In the genomic region with DNA sequence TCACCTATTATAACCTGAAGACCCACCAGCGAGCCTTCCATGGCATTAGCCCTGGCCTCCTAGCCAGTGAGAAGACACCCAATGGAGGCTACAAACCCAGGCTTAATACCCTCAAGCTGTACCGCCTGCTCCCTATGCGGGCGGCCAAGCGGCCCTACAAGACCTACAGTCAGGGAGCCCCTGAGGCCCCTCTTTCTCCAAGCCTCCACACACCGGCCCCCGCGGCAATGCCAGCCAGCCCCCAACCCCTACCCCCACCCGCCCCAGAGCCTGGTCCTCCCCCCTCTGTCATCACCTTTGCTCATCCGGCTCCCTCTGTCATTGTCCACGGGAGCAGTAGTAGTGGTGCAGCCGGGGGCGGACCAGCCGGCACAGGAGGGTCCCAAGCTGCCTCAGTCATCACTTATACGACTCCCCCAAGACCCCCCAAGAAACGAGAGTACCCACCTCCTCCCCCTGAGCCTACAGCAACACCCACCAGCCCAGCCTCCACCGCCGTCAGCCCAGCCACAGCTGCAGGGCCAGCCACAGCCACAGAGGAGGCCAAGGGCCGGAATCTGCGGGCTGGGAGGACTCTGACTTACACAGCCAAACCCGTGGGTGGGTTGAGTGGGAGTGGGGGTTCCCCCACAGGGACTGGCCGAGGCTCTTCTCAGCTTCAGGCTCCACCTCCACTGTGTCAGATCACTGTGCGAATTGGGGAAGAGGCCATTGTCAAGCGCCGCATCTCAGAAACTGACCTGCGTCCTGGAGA, we compare ENCODE assay signal across 22 mouse cellular contexts. TPM values are rescaled to one million over a fixed set of nuclear protein-coding genes. Genes with fewer than 3 reads are reported as not detected.
DNase-seq lines count a peak whose midpoint lies in the region; ATAC-seq and TF ChIP-seq lines count a peak whose summit lies in the region.
"Had no signal": no experiment of that assay in that cellular context is flagged by ENCODE, and none has a peak within 500 bp of the region (broad histone marks: within the 10 kb centered on the region; RNA-seq: fewer than 3 reads in every experiment).

No protein-coding gene starts in this region.

- DNase-seq in intestine, embryonic 14.5 days (ENCODE audit: low spot score), result peak; percentile 38
- DNase-seq in lung, postnatal 0 days (ENCODE audit: low spot score), result no peak
- DNase-seq in lung, postnatal 14 days, result no peak
- DNase-seq in adrenal gland, adult 2 months, result no peak
- DNase-seq: adrenal gland, postnatal 14 days; cerebellum, adult 8-10 months; embryo, embryonic 11 days; gastrocnemius, postnatal 14 days; kidney, adult 8-10 months; right cerebral cortex, postnatal 4 days; thymus, postnatal 25 days had no signal

- no peak overlapping the region for H3K9ac ChIP-seq in intestine, embryonic 14.5 days (ENCODE audit: low read length)
- H3K9ac ChIP-seq in intestine, postnatal 0 days (ENCODE audit: low read depth, low read length), result no peak overlapping the region
- H3K9ac ChIP-seq in lung, postnatal 0 days (replicated peaks; ENCODE audit: low read depth), result no peak overlapping the region
- no peak overlapping the region for H3K9ac ChIP-seq in embryonic facial prominence, embryonic 13.5 days
- H3K9ac ChIP-seq: hindbrain, embryonic 14.5 days; liver, embryonic 14.5 days; neural tube, embryonic 13.5 days had no signal

- no peak overlapping the region for H3K4me2 ChIP-seq in intestine, embryonic 14.5 days (ENCODE audit: low read length)
- no peak overlapping the region for H3K4me2 ChIP-seq in intestine, postnatal 0 days (replicated peaks; ENCODE audit: low read depth)
- no peak overlapping the region for H3K4me2 ChIP-seq in lung, postnatal 0 days (replicated peaks; ENCODE audit: low read depth, low read length)
- 0 out of 2 replicates have a peak overlapping the region, but pooled peaks have one; percentile 9 for H3K4me2 ChIP-seq in embryonic facial prominence, embryonic 13.5 days
- H3K4me2 ChIP-seq: heart, embryonic 11.5 days; hindbrain, embryonic 14.5 days; neural tube, embryonic 13.5 days had no signal

- 65% methylated on average over 26 of the region's 26 CpGs for WGBS in intestine, embryonic 14.5 days
- WGBS in intestine, postnatal 0 days, result 75% methylated on average over 26 of the region's 26 CpGs
- 68% methylated on average over 26 of the region's 26 CpGs for WGBS in lung, postnatal 0 days
- 67% methylated on average over 26 of the region's 26 CpGs for WGBS in embryonic facial prominence, embryonic 13.5 days

- no peak for ATAC-seq in intestine, embryonic 14.5 days (replicated peaks; ENCODE audit: low FRiP score, low TSS enrichment, low read depth)
- no peak for ATAC-seq in intestine, postnatal 0 days
- ATAC-seq in lung, postnatal 0 days, result peak; percentile 22; the same call in 1 of the 2 replicates
- 0 out of 2 replicates have a peak, but pooled peaks have one; percentile 33 for ATAC-seq in embryonic facial prominence, embryonic 13.5 days (ENCODE audit: insufficient number of reproducible peaks, insufficient read depth, low FRiP score, low TSS enrichment, low read depth)
- peak; percentile 40 for ATAC-seq in megakaryocyte, adult 5-6 weeks (ENCODE audit: poor library complexity, severe bottlenecking)
- ATAC-seq: CD4-positive, CD25-positive, alpha-beta regulatory T cell, adult 4 months; midbrain, embryonic 16.5 days had no signal

- no peaks in the 10 kb centered on the region for H3K27me3 ChIP-seq in intestine, embryonic 14.5 days (replicated peaks; ENCODE audit: control insufficient read depth, insufficient read depth, low read length)
- H3K27me3 ChIP-seq in intestine, postnatal 0 days (replicated peaks; ENCODE audit: control insufficient read depth, insufficient read depth, low read length), result no peaks in the 10 kb centered on the region
- no peaks in the 10 kb centered on the region for H3K27me3 ChIP-seq in lung, postnatal 0 days (replicated peaks; ENCODE audit: insufficient read depth, low read length)
- peaks cover 23% of the 10 kb centered on the region; the same call in 1 of the 2 replicates for H3K27me3 ChIP-seq in embryonic facial prominence, embryonic 13.5 days

- H3K36me3 ChIP-seq in intestine, embryonic 14.5 days (ENCODE audit: control insufficient read depth, insufficient read depth, low read length), result no peaks in the 10 kb centered on the region; the same call in 1 of the 2 replicates
- peaks cover 17% of the 10 kb centered on the region; the same call in 1 of the 2 replicates for H3K36me3 ChIP-seq in intestine, postnatal 0 days (ENCODE audit: control insufficient read depth, insufficient read depth)
- H3K36me3 ChIP-seq in lung, postnatal 0 days (ENCODE audit: insufficient read depth, low read length), result no peaks in the 10 kb centered on the region
- peaks cover 42% of the 10 kb centered on the region for H3K36me3 ChIP-seq in embryonic facial prominence, embryonic 13.5 days

- H3K4me1 ChIP-seq in intestine, embryonic 14.5 days (replicated peaks; ENCODE audit: control insufficient read depth, insufficient read depth, low read length), result no peaks in the 10 kb centered on the region
- no peaks in the 10 kb centered on the region for H3K4me1 ChIP-seq in intestine, postnatal 0 days (replicated peaks; ENCODE audit: control insufficient read depth, insufficient read depth, low read length)
- H3K4me1 ChIP-seq in lung, postnatal 0 days (ENCODE audit: insufficient read depth, low read depth, low read length), result no peaks in the 10 kb centered on the region
- H3K4me1 ChIP-seq in embryonic facial prominence, embryonic 13.5 days, result peaks cover 20% of the 10 kb centered on the region
- H3K4me1 ChIP-seq: neural tube, embryonic 13.5 days had no signal

- no peak overlapping the region for H3K4me3 ChIP-seq in intestine, embryonic 14.5 days (ENCODE audit: low read depth, low read length)
- no peak overlapping the region for H3K4me3 ChIP-seq in intestine, postnatal 0 days (ENCODE audit: low read depth, low read length)
- no peak overlapping the region for H3K4me3 ChIP-seq in lung, postnatal 0 days (ENCODE audit: low read depth, low read length)
- H3K4me3 ChIP-seq in embryonic facial prominence, embryonic 13.5 days, result no peak overlapping the region
- H3K4me3 ChIP-seq: neural tube, embryonic 13.5 days had no signal

- H3K9me3 ChIP-seq in intestine, embryonic 14.5 days (ENCODE audit: control insufficient read depth, low read length), result no peaks in the 10 kb centered on the region
- no peaks in the 10 kb centered on the region for H3K9me3 ChIP-seq in intestine, postnatal 0 days (ENCODE audit: control insufficient read depth)
- no peaks in the 10 kb centered on the region for H3K9me3 ChIP-seq in lung, postnatal 0 days (ENCODE audit: low read length)
- H3K9me3 ChIP-seq in embryonic facial prominence, embryonic 13.5 days, result no peaks in the 10 kb centered on the region
- H3K9me3 ChIP-seq: neural tube, embryonic 13.5 days had no signal

- TF ChIP-seq EP300 in lung, postnatal 0 days (IDR thresholded peaks at IDR 0.05), result no peak

- H3K27ac ChIP-seq in intestine, embryonic 14.5 days (ENCODE audit: low read depth), result no peak overlapping the region
- H3K27ac ChIP-seq in intestine, postnatal 0 days (ENCODE audit: low read depth, low read length), result no peak overlapping the region
- H3K27ac ChIP-seq in lung, postnatal 0 days (ENCODE audit: low read length), result no peak overlapping the region
- H3K27ac ChIP-seq in embryonic facial prominence, embryonic 13.5 days, result no peak overlapping the region
- H3K27ac ChIP-seq: hindbrain, embryonic 14.5 days; liver, embryonic 14.5 days; neural tube, embryonic 13.5 days had no signal

- TF ChIP-seq CTCF in intestine, postnatal 0 days (IDR thresholded peaks at IDR 0.05; ENCODE audit: low read depth), result no peak
- TF ChIP-seq CTCF in lung, postnatal 0 days (IDR thresholded peaks at IDR 0.05), result no peak

RNA-seq across cellular contexts. Expression of gene Zbtb4, which starts 12.0 kb away (rescaled TPM):
- polyA plus RNA-seq in intestine, embryonic 14.5 days (2014; fragmentation: Nextera tagmentation; extraction: Ambion mirVana), result 2.8 and 3.3 TPM in 2 replicates
- polyA plus RNA-seq in intestine, postnatal 0 days (2015; fragmentation: Nextera tagmentation; extraction: Ambion mirVana), result 2.1 and 2.4 TPM in 2 replicates
- 6.6 and 7.6 TPM in 2 replicates for polyA plus RNA-seq in lung, postnatal 0 days (2015; fragmentation: Nextera tagmentation; extraction: Ambion mirVana)
- 3.5 and 4.8 TPM in 2 replicates for polyA plus RNA-seq in embryonic facial prominence, embryonic 13.5 days (2015; fragmentation: Nextera tagmentation; extraction: Ambion mirVana)
- 1.6 and 2.6 TPM in 2 replicates for total RNA-seq in megakaryocyte, adult 5-6 weeks (2015)
- total RNA-seq in megakaryocyte, adult 5-6 weeks (2017), result 1.4 and 2.4 TPM in 2 replicates
- total RNA-seq in adrenal gland, adult 2 months (2021), result 10 to 100 TPM; 47.3 to 74.8 TPM
- 66.0 and 73.6 TPM in 2 replicates for polyA plus RNA-seq in adrenal gland, adult 2 months (2012; rRNA removed)

RNA-seq across cellular contexts. Expression of gene Slc35g3, which starts 15.9 kb away (rescaled TPM):
- not detected in 2 replicates for polyA plus RNA-seq in intestine, embryonic 14.5 days (2014; fragmentation: Nextera tagmentation; extraction: Ambion mirVana)
- polyA plus RNA-seq in intestine, postnatal 0 days (2015; fragmentation: Nextera tagmentation; extraction: Ambion mirVana), result 0.09 and 0.12 TPM in 2 replicates
- 1.0 TPM in 2 replicates for polyA plus RNA-seq in lung, postnatal 0 days (2015; fragmentation: Nextera tagmentation; extraction: Ambion mirVana)
- polyA plus RNA-seq in embryonic facial prominence, embryonic 13.5 days (2015; fragmentation: Nextera tagmentation; extraction: Ambion mirVana), result not detected in 2 replicates
- not detected in 2 replicates for total RNA-seq in megakaryocyte, adult 5-6 weeks (2015)
- total RNA-seq in megakaryocyte, adult 5-6 weeks (2017), result not detected in 2 replicates
- total RNA-seq in adrenal gland, adult 2 months (2021), result not detected
- not detected in 2 replicates for polyA plus RNA-seq in adrenal gland, adult 2 months (2012; rRNA removed)
- total RNA-seq: adrenal gland, postnatal 14 days; gastrocnemius, postnatal 14 days; left cerebral cortex, postnatal 36 days had no signal
- polyA plus RNA-seq: CD4-positive, CD25-positive, alpha-beta regulatory T cell, adult 4 months; liver, embryonic 14.5 days; stomach, embryonic 14.5 days had no signal

RNA-seq across cellular contexts. Expression of gene Chrnb1, which starts 18.1 kb away (rescaled TPM):
- polyA plus RNA-seq in intestine, embryonic 14.5 days (2014; fragmentation: Nextera tagmentation; extraction: Ambion mirVana), result 3.5 and 4.4 TPM in 2 replicates
- 2.4 and 2.8 TPM in 2 replicates for polyA plus RNA-seq in intestine, postnatal 0 days (2015; fragmentation: Nextera tagmentation; extraction: Ambion mirVana)
- 15.6 and 16.2 TPM in 2 replicates for polyA plus RNA-seq in lung, postnatal 0 days (2015; fragmentation: Nextera tagmentation; extraction: Ambion mirVana)
- polyA plus RNA-seq in embryonic facial prominence, embryonic 13.5 days (2015; fragmentation: Nextera tagmentation; extraction: Ambion mirVana), result 5.4 and 5.7 TPM in 2 replicates
- total RNA-seq in megakaryocyte, adult 5-6 weeks (2015), result 0.32 and 0.36 TPM in 2 replicates
- 0.16 TPM in 1 of 2 replicates, not detected in the other for total RNA-seq in megakaryocyte, adult 5-6 weeks (2017)
- 1 to 10 TPM; 1.7 to 3.1 TPM for total RNA-seq in adrenal gland, adult 2 months (2021)
- 2.7 and 3.0 TPM in 2 replicates for polyA plus RNA-seq in adrenal gland, adult 2 months (2012; rRNA removed)

RNA-seq across cellular contexts. Expression of gene Polr2a, which starts 19.2 kb away (rescaled TPM):
- 35.2 and 38.7 TPM in 2 replicates for polyA plus RNA-seq in intestine, embryonic 14.5 days (2014; fragmentation: Nextera tagmentation; extraction: Ambion mirVana)
- polyA plus RNA-seq in intestine, postnatal 0 days (2015; fragmentation: Nextera tagmentation; extraction: Ambion mirVana), result 13.3 and 14.0 TPM in 2 replicates
- polyA plus RNA-seq in lung, postnatal 0 days (2015; fragmentation: Nextera tagmentation; extraction: Ambion mirVana), result 14.0 and 15.3 TPM in 2 replicates
- 27.3 and 31.3 TPM in 2 replicates for polyA plus RNA-seq in embryonic facial prominence, embryonic 13.5 days (2015; fragmentation: Nextera tagmentation; extraction: Ambion mirVana)
- 116 and 118 TPM in 2 replicates for total RNA-seq in megakaryocyte, adult 5-6 weeks (2015)
- total RNA-seq in megakaryocyte, adult 5-6 weeks (2017), result 38.6 and 42.9 TPM in 2 replicates
- total RNA-seq in adrenal gland, adult 2 months (2021), result 10 to 100 TPM; 71.4 to 77.9 TPM
- 20.6 and 38.3 TPM in 2 replicates for polyA plus RNA-seq in adrenal gland, adult 2 months (2012; rRNA removed)

RNA-seq across cellular contexts. Expression of gene Fgf11, which starts 24.0 kb away (rescaled TPM):
- 1.1 and 1.4 TPM in 2 replicates for polyA plus RNA-seq in intestine, embryonic 14.5 days (2014; fragmentation: Nextera tagmentation; extraction: Ambion mirVana)
- 0.18 and 0.38 TPM in 2 replicates for polyA plus RNA-seq in intestine, postnatal 0 days (2015; fragmentation: Nextera tagmentation; extraction: Ambion mirVana)
- 0.57 and 0.95 TPM in 2 replicates for polyA plus RNA-seq in lung, postnatal 0 days (2015; fragmentation: Nextera tagmentation; extraction: Ambion mirVana)
- 3.6 TPM in 2 replicates for polyA plus RNA-seq in embryonic facial prominence, embryonic 13.5 days (2015; fragmentation: Nextera tagmentation; extraction: Ambion mirVana)
- 0.14 TPM in 1 of 2 replicates, not detected in the other for total RNA-seq in megakaryocyte, adult 5-6 weeks (2015)
- total RNA-seq in megakaryocyte, adult 5-6 weeks (2017), result not detected in 2 replicates
- total RNA-seq in adrenal gland, adult 2 months (2021), result 10 to 100 TPM in 1 of 2 experiments, 1 to 10 TPM in 1; 4.6 to 12.8 TPM
- 6.0 and 13.4 TPM in 2 replicates for polyA plus RNA-seq in adrenal gland, adult 2 months (2012; rRNA removed)
- polyA plus RNA-seq: CD4-positive, CD25-positive, alpha-beta regulatory T cell, adult 4 months had no signal

Comparison
In these comparisons a context has a peak if more than half of its experiments do, and no peak if none do; other contexts are left out.
1. ATAC-seq: peak in lung, postnatal 0 days (single experiment), embryonic facial prominence, embryonic 13.5 days (single experiment) and megakaryocyte, adult 5-6 weeks (single experiment); none in intestine, embryonic 14.5 days (single experiment) and intestine, postnatal 0 days (single experiment).